Mouse (Mus musculus) heart, postnatal 0 days (tissue): ENCODE results near the gene Barx1. TPM values are rescaled to one million over a fixed set of nuclear protein-coding genes. Genes with fewer than 3 reads are reported as not detected.

Source experiments
- ATAC-seq: fragments of 200-750 bp; cut with Nextera tagmentation; 2 replicates; pipeline ENCODE4 v1.8.0; 2017; ENCODE audit warnings: low read depth, moderate number of reproducible peaks, moderate library complexity; ENCODE audit not compliant: insufficient read depth
- DNase-seq: peaks from one replicate; pipeline ENCODE4 v3.0.0-alpha.2; 2016; ENCODE audit warnings: low spot score
- H3K27ac ChIP-seq: fragments of 300-500 bp; sonication (generic); 2 replicates; pipeline ENCODE4 v1.5.1; 2014; ENCODE audit warnings: low read depth, mild to moderate bottlenecking
- H3K27me3 ChIP-seq: fragments of 300-500 bp; sonication (generic); 2 replicates; pipeline ENCODE4 v1.6.1; 2014; ENCODE audit warnings: low read length, mixed read lengths; ENCODE audit not compliant: control insufficient read depth, insufficient read depth
- H3K36me3 ChIP-seq: fragments of 300-500 bp; sonication (generic); replicated peaks from 2 replicates; pipeline ENCODE4 v1.6.1; 2014; ENCODE audit warnings: low read length, mixed read lengths; ENCODE audit not compliant: control insufficient read depth, insufficient read depth
- H3K4me1 ChIP-seq: fragments of 300-500 bp; sonication (generic); 2 replicates; pipeline ENCODE4 v1.6.1; 2014; ENCODE audit warnings: antibody characterized with exemption; ENCODE audit not compliant: control insufficient read depth, insufficient read depth
- H3K4me2 ChIP-seq: fragments of 300-500 bp; sonication (generic); 2 replicates; pipeline ENCODE4 v1.6.1; 2014; ENCODE audit warnings: low read depth, mild to moderate bottlenecking, low read length, moderate library complexity
- H3K4me3 ChIP-seq: fragments of 300-500 bp; sonication (generic); 2 replicates; pipeline ENCODE4 v1.5.1; 2014; ENCODE audit warnings: low read depth, low read length
- H3K9ac ChIP-seq: fragments of 300-500 bp; sonication (generic); replicated peaks from 2 replicates; pipeline ENCODE4 v1.6.1; 2014; ENCODE audit warnings: low read depth, low read length, mixed read lengths
- H3K9me3 ChIP-seq: fragments of 300-500 bp; sonication (generic); replicated peaks from 2 replicates; pipeline ENCODE4 v1.6.1; 2016; ENCODE audit warnings: low read length; ENCODE audit not compliant: control insufficient read depth
- CTCF ChIP-seq: IDR thresholded peaks from 2 replicates; pipeline ENCODE4 v1.5.1; 2016; ENCODE audit warnings: antibody characterized with exemption, control low read depth, low read depth
- EP300 ChIP-seq: IDR thresholded peaks from 2 replicates; pipeline ENCODE4 v1.6.1; 2016; ENCODE audit warnings: antibody characterized with exemption, low read depth
- WGBS: fragments of 180-500 bp; shearing (Covaris S2); extraction: QIAGEN DNeasy Blood & Tissue Kit; methylation state at CpG from one replicate; pipeline ENCODE4 v1.1.7; 2014; 5-methylcytosine and 5-hydroxymethylcytosine counted together
- polyA plus RNA-seq: library from polyadenylated mRNA; unstranded; fragments of >200 nt; fragmentation: Nextera tagmentation; extraction: Ambion mirVana; gene quantifications from 2 replicates; pipeline ENCODE4 v1.2.1, GENCODE M21; 2015
- total RNA-seq: library from RNA; depleted of rRNA; stranded (reverse); fragments of >200 nt; gene quantifications from 2 replicates; pipeline ENCODE4 v1.2.3, GENCODE M21; 2014; ENCODE audit warnings: low replicate concordance; rRNA removed

Gene Barx1
- total and polyA plus RNA-seq, 2 experiments from 2014 or later, result not detected

- WGBS, result 61% methylated on average over 2 of the region's 2 CpGs
- Histone ChIP-seq H3K4me1 (no peaks in the 10 kb centered on the region), H3K4me2 (no peak overlapping the region), H3K36me3 (no peaks in the 10 kb centered on the region), H3K27ac (no peak overlapping the region), H3K4me3 (no peak overlapping the region), H3K9me3 (no peaks in the 10 kb centered on the region), H3K9ac (no peak overlapping the region), H3K27me3 (peaks cover 5% of the 10 kb centered on the region; the same call in 1 of the 2 replicates)
- no peak for ATAC-seq
- TF ChIP-seq EP300 (no peak), CTCF (no peak)
- DNase-seq, result no peak
These were observed 49.9 kb downstream of the Barx1 start for GRCm38 (mm10) chr13:48712675-48713074.

- Histone ChIP-seq H3K9ac (no peak overlapping the region), H3K4me3 (no peak overlapping the region), H3K4me1 (no peaks in the 10 kb centered on the region), H3K27me3 (peaks cover 5% of the 10 kb centered on the region; the same call in 1 of the 2 replicates), H3K9me3 (0 out of 2 replicates have a peak, but pooled peaks cover 5% of the 10 kb centered on the region), H3K27ac (no peak overlapping the region), H3K36me3 (no peaks in the 10 kb centered on the region), H3K4me2 (no peak overlapping the region)
- no peak for TF ChIP-seq EP300
- peak; percentile 27 for TF ChIP-seq CTCF
- DNase-seq (no peak), ATAC-seq (no peak)
- 46% methylated on average over 4 of the region's 4 CpGs for WGBS
These were observed 53.3 kb downstream of the Barx1 start for GRCm38 (mm10) chr13:48716075-48716474.

Other genes starting within 250 kb of the Barx1 start
- gene Zfp169, start 149.5 kb upstream of the Barx1 start, total RNA-seq, result 3.8 and 4.3 TPM in 2 replicates
- gene Zfp169, start 149.5 kb upstream of the Barx1 start, polyA plus RNA-seq, result 0.93 and 1.0 TPM in 2 replicates
- not detected in 2 replicates for gene A830005F24Rik, start 149.4 kb upstream of the Barx1 start, total RNA-seq
- 0.20 and 0.21 TPM in 2 replicates for gene A830005F24Rik, start 149.4 kb upstream of the Barx1 start, polyA plus RNA-seq
- gene Ptpdc1, start 37.3 kb upstream of the Barx1 start, total RNA-seq, result 5.6 and 5.7 TPM in 2 replicates
- 3.1 and 3.5 TPM in 2 replicates for gene Ptpdc1, start 37.3 kb upstream of the Barx1 start, polyA plus RNA-seq
- gene Phf2, start 208.1 kb downstream of the Barx1 start, total RNA-seq, result 12.7 and 17.9 TPM in 2 replicates
- gene Phf2, start 208.1 kb downstream of the Barx1 start, polyA plus RNA-seq, result 2.3 and 2.6 TPM in 2 replicates